Mouse (Mus musculus) stomach, postnatal 0 days (tissue): ENCODE data around the gene Olfr1183. TPM values are rescaled to one million over a fixed set of nuclear protein-coding genes. Genes with fewer than 3 reads are reported as not detected.
"Not testable (repeated sequence)": the region's sequence is repeated elsewhere in the genome, so short reads cannot be mapped to it uniquely, and the experiment has no call there.

ENCODE experiments used
- ATAC-seq: fragments of 200-750 bp; cut with Nextera tagmentation; 2 replicates; pipeline ENCODE4 v1.8.0; 2017; ENCODE audit not compliant: low FRiP score, low TSS enrichment
- DNase-seq: peaks from one replicate; pipeline ENCODE4 v3.0.0-alpha.2; 2016; ENCODE audit warnings: low spot score
- H3K27ac ChIP-seq: fragments of 300-500 bp; sonication (generic); replicated peaks from 2 replicates; pipeline ENCODE4 v1.5.1; 2014; ENCODE audit warnings: mild to moderate bottlenecking, control low read depth
- H3K27me3 ChIP-seq: fragments of 300-500 bp; sonication (generic); 2 replicates; pipeline ENCODE4 v1.6.1; 2014; ENCODE audit warnings: low read length; ENCODE audit not compliant: control insufficient read depth, insufficient read depth
- H3K36me3 ChIP-seq: fragments of 300-500 bp; sonication (generic); 2 replicates; pipeline ENCODE4 v1.6.1; 2014; ENCODE audit warnings: low read length, mixed read lengths; ENCODE audit not compliant: control insufficient read depth, insufficient read depth
- H3K4me1 ChIP-seq: fragments of 300-500 bp; sonication (generic); replicated peaks from 2 replicates; pipeline ENCODE4 v1.6.1; 2014; ENCODE audit warnings: antibody characterized with exemption; ENCODE audit not compliant: control insufficient read depth, insufficient read depth
- H3K4me2 ChIP-seq: fragments of 300-500 bp; sonication (generic); replicated peaks from 2 replicates; pipeline ENCODE4 v1.6.1; 2014; ENCODE audit warnings: low read depth, mild to moderate bottlenecking, control low read depth, moderate library complexity
- H3K4me3 ChIP-seq: fragments of 300-500 bp; sonication (generic); 2 replicates; pipeline ENCODE4 v1.5.1; 2014; ENCODE audit warnings: low read depth, low read length, control low read depth
- H3K9ac ChIP-seq: fragments of 300-500 bp; sonication (generic); 2 replicates; pipeline ENCODE4 v1.6.1; 2014; ENCODE audit warnings: mild to moderate bottlenecking, low read length, control low read depth, mixed read lengths
- H3K9me3 ChIP-seq: fragments of 300-500 bp; sonication (generic); 2 replicates; pipeline ENCODE4 v1.6.1; 2016; ENCODE audit warnings: low read length; ENCODE audit not compliant: control insufficient read depth
- CTCF ChIP-seq: IDR thresholded peaks from 2 replicates; pipeline ENCODE4 v1.5.1; 2016; ENCODE audit warnings: antibody characterized with exemption, low read depth, mild to moderate bottlenecking, moderate library complexity
- EP300 ChIP-seq: optimal IDR thresholded peaks from 2 replicates; pipeline ENCODE3; 2016; ENCODE audit warnings: antibody characterized with exemption
- WGBS: fragments of 180-500 bp; shearing (Covaris S2); extraction: QIAGEN DNeasy Blood & Tissue Kit; methylation state at CpG from one replicate; pipeline ENCODE4 v1.1.7; 2014; 5-methylcytosine and 5-hydroxymethylcytosine counted together
- polyA plus RNA-seq: library from polyadenylated mRNA; unstranded; fragments of >200 nt; fragmentation: Nextera tagmentation; extraction: Ambion mirVana; gene quantifications from 2 replicates; pipeline ENCODE4 v1.2.1, GENCODE M21; 2015

Olfr1183 gene
- polyA plus RNA-seq = not detected in 2 replicates

DNA sequence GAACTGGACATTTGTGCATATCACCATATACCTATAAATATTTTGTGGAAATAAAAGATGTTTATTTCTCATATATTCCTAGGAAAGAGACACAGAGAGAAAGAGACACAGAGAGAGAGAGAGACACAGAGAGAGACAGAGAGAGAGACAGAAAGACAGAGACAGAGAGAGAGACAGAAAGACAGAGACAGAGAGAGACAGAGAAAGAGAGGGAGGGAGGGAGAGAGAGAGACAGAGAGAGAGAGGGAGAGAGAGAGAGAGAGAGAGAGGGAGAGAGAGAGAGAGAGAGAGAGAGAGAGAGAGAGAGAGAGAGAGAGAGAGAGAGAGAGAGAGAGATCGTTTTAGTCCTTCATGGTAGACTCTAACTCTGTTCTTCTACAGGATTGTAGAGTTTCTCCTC, at the start of gene Olfr1183:
TSS of gene Olfr1183 (plus strand) at position 301 of the 400 bp plus-strand sequence.
- not testable (repeated sequence) for H3K36me3 ChIP-seq, DNase-seq, ATAC-seq, H3K9me3 ChIP-seq, H3K4me3 ChIP-seq, H3K9ac ChIP-seq, H3K27ac ChIP-seq, H3K27me3 ChIP-seq, H3K4me2 ChIP-seq, H3K4me1 ChIP-seq
- WGBS = 88% methylated on average over 1 of the region's 1 CpGs

- no peak within 1 kb of the TSS for H3K9ac ChIP-seq
- H3K27ac ChIP-seq = no peak within 1 kb of the TSS
- TF ChIP-seq CTCF = no peak
- no peak for TF ChIP-seq EP300
- no peak for ATAC-seq
- H3K4me1 ChIP-seq = no peaks in the 10 kb centered on the region
- no peaks in the 10 kb centered on the region for H3K27me3 ChIP-seq
- H3K36me3 ChIP-seq = no peaks in the 10 kb centered on the region
- whole genome bisulfite sequencing = 67% methylated on average over 3 of the region's 3 CpGs
- H3K4me2 ChIP-seq = no peak within 1 kb of the TSS
- H3K4me3 ChIP-seq = no peak within 1 kb of the TSS
- no peak for DNase-seq
- H3K9me3 ChIP-seq = no peaks in the 10 kb centered on the region
Measured at GRCm38 (mm10) chr2:88406353-88406752, 48.3 kb upstream of the Olfr1183 start, which contains the start of gene Olfr1179. Gene Olfr1179, minus strand, starts transcription at chr2:88406453.

DNA sequence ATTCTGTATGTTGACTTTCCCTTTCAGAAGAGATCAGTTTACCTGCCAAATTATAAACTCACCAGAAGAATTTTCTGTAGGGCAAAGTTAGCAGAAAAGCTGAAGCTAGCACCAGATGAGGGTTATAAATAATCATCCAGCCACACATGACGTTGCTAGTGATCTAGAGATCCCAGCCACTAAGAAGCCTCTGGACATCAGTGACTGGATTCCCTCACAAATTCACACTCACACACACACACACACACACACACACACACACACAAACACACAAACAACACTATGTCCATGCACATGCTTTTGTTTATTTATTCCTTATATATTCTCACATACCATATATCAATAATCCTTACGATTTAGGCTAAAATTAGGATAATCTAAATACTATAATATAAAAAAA, 35.6 kb upstream of the Olfr1183 start, which contains the start of gene Olfr1180:
TSS of gene Olfr1180 (minus strand) at position 101 of the 400 bp plus-strand sequence.
- Histone ChIP-seq H3K4me2 (no peak within 1 kb of the TSS), H3K36me3 (no peaks in the 10 kb centered on the region), H3K27ac (no peak within 1 kb of the TSS), H3K4me1 (no peaks in the 10 kb centered on the region), H3K9ac (no peak within 1 kb of the TSS), H3K4me3 (no peak within 1 kb of the TSS), H3K27me3 (no peaks in the 10 kb centered on the region), H3K9me3 (no peaks in the 10 kb centered on the region)
- WGBS = 55% methylated on average over 2 of the region's 2 CpGs
- no peak for ATAC-seq
- DNase-seq = no peak
- TF ChIP-seq CTCF (no peak), EP300 (no peak)

DNA sequence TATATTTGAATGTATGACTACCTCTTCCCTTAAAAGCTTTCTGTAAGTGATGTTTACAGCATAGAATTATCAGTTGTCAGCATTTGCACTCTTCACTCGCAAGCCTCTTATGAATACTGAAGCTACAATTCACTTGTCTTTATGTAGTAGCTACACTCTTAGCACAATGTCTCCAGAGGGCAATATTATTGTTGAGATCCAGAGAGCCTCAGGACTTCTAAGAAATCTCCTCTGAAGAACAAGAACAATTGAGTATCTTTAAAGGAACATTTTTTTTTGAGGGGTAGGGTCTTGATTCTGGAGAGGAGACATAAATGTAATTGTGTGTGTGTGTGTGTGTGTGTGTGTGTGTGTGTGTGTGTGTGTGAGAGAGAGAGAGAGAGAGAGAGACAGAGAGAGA, 28.6 kb upstream of the Olfr1183 start, which contains the start of gene Olfr1181:
TSS of gene Olfr1181 (minus strand) at position 101 of the 400 bp plus-strand sequence.
- no peaks in the 10 kb centered on the region for H3K36me3 ChIP-seq
- H3K4me2 ChIP-seq = no peak within 1 kb of the TSS
- H3K4me1 ChIP-seq = no peaks in the 10 kb centered on the region
- 81% methylated on average over 1 of the region's 1 CpGs for WGBS
- TF ChIP-seq EP300 = no peak
- no peak for TF ChIP-seq CTCF
- no peaks in the 10 kb centered on the region for H3K9me3 ChIP-seq
- no peak within 1 kb of the TSS for H3K4me3 ChIP-seq
- no peak within 1 kb of the TSS for H3K9ac ChIP-seq
- ATAC-seq (no peak), DNase-seq (no peak)
- H3K27ac ChIP-seq = no peak within 1 kb of the TSS
- no peaks in the 10 kb centered on the region for H3K27me3 ChIP-seq

GRCm38 (mm10) chr2:88449031-88449430, 5.6 kb upstream of the Olfr1183 start, which contains the start of gene Gm13757:
Gene Gm13757, minus strand, starts transcription at chr2:88449131.
- no peak within 1 kb of the TSS for H3K4me2 ChIP-seq
- no peak for TF ChIP-seq CTCF
- TF ChIP-seq EP300 = no peak
- no peak for ATAC-seq
- 95% methylated on average over 1 of the region's 1 CpGs for WGBS
- no peak for DNase-seq
- no peak within 1 kb of the TSS for H3K4me3 ChIP-seq
- no peak within 1 kb of the TSS for H3K27ac ChIP-seq
- no peaks in the 10 kb centered on the region for H3K36me3 ChIP-seq
- H3K4me1 ChIP-seq = no peaks in the 10 kb centered on the region
- no peak within 1 kb of the TSS for H3K9ac ChIP-seq
- no peaks in the 10 kb centered on the region for H3K9me3 ChIP-seq
- no peaks in the 10 kb centered on the region for H3K27me3 ChIP-seq

- Histone ChIP-seq H3K36me3 (no peaks in the 10 kb centered on the region), H3K27me3 (no peaks in the 10 kb centered on the region), H3K4me3 (no peak within 1 kb of the TSS), H3K9me3 (no peaks in the 10 kb centered on the region), H3K4me1 (no peaks in the 10 kb centered on the region), H3K4me2 (no peak within 1 kb of the TSS), H3K27ac (no peak within 1 kb of the TSS), H3K9ac (no peak within 1 kb of the TSS)
- ATAC-seq (no peak), DNase-seq (no peak)
- TF ChIP-seq EP300 (no peak), CTCF (no peak)
- WGBS = 83% methylated on average over 2 of the region's 2 CpGs
Measured at GRCm38 (mm10) chr2:88483298-88483697, 28.6 kb downstream of the Olfr1183 start, which contains the start of gene Olfr1184. Gene Olfr1184, plus strand, starts transcription at chr2:88483598.
